Comparison of ENCODE assay signal across 27 mouse cellular contexts in the genomic region with DNA sequence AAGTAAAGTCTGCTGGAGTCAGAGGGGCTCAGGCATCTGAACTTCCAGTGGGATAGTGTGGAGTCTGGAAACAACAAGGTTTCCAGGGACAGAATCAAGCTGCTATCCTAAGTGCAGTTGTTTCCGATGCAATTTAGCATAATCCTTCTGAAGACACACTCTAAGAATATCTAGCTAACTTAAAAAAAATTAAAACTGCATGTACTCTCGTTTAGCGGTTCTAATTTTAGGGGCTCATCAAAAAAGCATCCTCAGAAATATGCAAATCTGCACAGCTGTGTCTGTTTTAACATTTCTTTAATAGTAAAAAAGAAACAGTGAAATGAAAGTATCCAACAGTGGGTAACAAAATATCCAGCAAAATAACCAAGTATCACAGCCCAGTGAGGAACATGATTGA.
"Had no signal": no experiment of that assay in that cellular context is flagged by ENCODE, and none has a peak within 500 bp of the region (broad histone marks: within the 10 kb centered on the region; RNA-seq: fewer than 3 reads in every experiment).

No protein-coding gene starts in this region.

- H3K4me1 ChIP-seq: heart, embryonic 12.5 days; hindbrain, embryonic 10.5 days; hindbrain, embryonic 12.5 days; intestine, embryonic 15.5 days; limb, embryonic 12.5 days had no signal

- H3K27me3 ChIP-seq: heart, embryonic 12.5 days; hindbrain, embryonic 12.5 days; intestine, embryonic 15.5 days; kidney, embryonic 15.5 days; limb, embryonic 12.5 days; liver, embryonic 13.5 days; liver, embryonic 15.5 days had no signal

- H3K4me2 ChIP-seq: heart, embryonic 12.5 days; hindbrain, embryonic 12.5 days; hindbrain, embryonic 14.5 days; intestine, embryonic 15.5 days; kidney, embryonic 15.5 days; limb, embryonic 12.5 days; liver, embryonic 11.5 days; liver, embryonic 13.5 days; liver, embryonic 15.5 days had no signal

- ATAC-seq: hindbrain, embryonic 16.5 days; intestine, embryonic 15.5 days; intestine, postnatal 0 days had no signal

- H3K27ac ChIP-seq: gastrocnemius, adult 2 months; heart, embryonic 10.5 days; hindbrain, embryonic 10.5 days; hindbrain, embryonic 12.5 days; hindbrain, embryonic 14.5 days; intestine, embryonic 15.5 days; kidney, embryonic 15.5 days; kidney, postnatal 0 days; left cerebral cortex, adult 2 months; limb, embryonic 10.5 days; limb, embryonic 12.5 days; liver, embryonic 13.5 days; liver, embryonic 15.5 days had no signal

- H3K36me3 ChIP-seq: heart, embryonic 10.5 days; heart, embryonic 12.5 days; hindbrain, embryonic 10.5 days; hindbrain, embryonic 12.5 days; intestine, embryonic 15.5 days; kidney, embryonic 15.5 days; limb, embryonic 10.5 days; limb, embryonic 12.5 days; liver, embryonic 13.5 days; liver, embryonic 15.5 days had no signal

- H3K9me3 ChIP-seq: heart, embryonic 10.5 days; heart, embryonic 12.5 days; hindbrain, embryonic 10.5 days; hindbrain, embryonic 12.5 days; intestine, embryonic 15.5 days; kidney, embryonic 15.5 days; limb, embryonic 10.5 days; limb, embryonic 12.5 days; liver, embryonic 13.5 days; liver, embryonic 15.5 days had no signal

- H3K4me3 ChIP-seq: gastrocnemius, adult 2 months; heart, embryonic 10.5 days; heart, embryonic 12.5 days; hindbrain, embryonic 10.5 days; hindbrain, embryonic 12.5 days; intestine, embryonic 15.5 days; kidney, embryonic 15.5 days; left cerebral cortex, adult 2 months; limb, embryonic 10.5 days; limb, embryonic 12.5 days; liver, embryonic 13.5 days; liver, embryonic 15.5 days had no signal

- H3K9ac ChIP-seq: heart, embryonic 12.5 days; hindbrain, embryonic 12.5 days; hindbrain, embryonic 14.5 days; intestine, embryonic 15.5 days; kidney, embryonic 15.5 days; limb, embryonic 12.5 days; liver, embryonic 13.5 days; liver, embryonic 15.5 days had no signal

- DNase-seq: gastrocnemius, adult 2 months; gastrocnemius, postnatal 10 days; gastrocnemius, postnatal 25 days; heart, adult 18-20 months; heart, postnatal 10 days; heart, postnatal 4 days; kidney, adult 2 months; kidney, adult 9 months; kidney, postnatal 14 days; kidney, postnatal 36 days; liver; liver, embryonic 13.5 days had no signal
